Mouse (Mus musculus) MEL (cell line): ENCODE data around the gene Acss2. TPM values are rescaled to one million over a fixed set of nuclear protein-coding genes. Genes with fewer than 3 reads are reported as not detected.

ENCODE experiments used
- DNase-seq: peaks from one replicate; pipeline ENCODE4 v3.0.0; 2011; ENCODE audit warnings: low read depth, low spot score
- H3K27ac ChIP-seq: 2 replicates; pipeline ENCODE4 v1.5.1; 2012; ENCODE audit warnings: low read depth, mild to moderate bottlenecking, control low read depth, low read length, moderate library complexity; ENCODE audit not compliant: control insufficient read depth
- H3K27me3 ChIP-seq, 2 experiments: fragments of 150-350 bp in 1 of 2; sonication (generic) in 1 of 2; 2 replicates each; pipeline ENCODE4 v1.6.1; 2012; ENCODE audit warnings: low read length in 2 of 2, mild to moderate bottlenecking in 2 of 2, improper control_type of control experiment in 1 of 2, moderate library complexity in 1 of 2; ENCODE audit not compliant: insufficient read depth in 2 of 2, control insufficient read depth in 1 of 2
- H3K36me3 ChIP-seq, 2 experiments: 2 replicates each; pipeline ENCODE4 v1.6.1; 2012 to 2014; ENCODE audit warnings: low read length in 2 of 2, improper control_type of control experiment in 1 of 2, inconsistent platforms in 1 of 2, mild to moderate bottlenecking in 1 of 2; ENCODE audit not compliant: insufficient read depth in 2 of 2, control insufficient read depth in 1 of 2
- H3K4me1 ChIP-seq, 2 experiments: fragments of 150-350 bp in 1 of 2; sonication (generic) in 1 of 2; 2 replicates each; pipeline ENCODE4 v1.6.1; 2012; ENCODE audit warnings: low read length in 2 of 2, improper control_type of control experiment in 1 of 2, mild to moderate bottlenecking in 1 of 2; ENCODE audit not compliant: insufficient read depth in 2 of 2, control insufficient read depth in 1 of 2
- H3K4me3 ChIP-seq, 2 experiments: fragments of 150-350 bp in 1 of 2; sonication (generic) in 1 of 2; 2 replicates each; pipeline ENCODE4 v1.5.1; 2012; ENCODE audit warnings: low read depth in 2 of 2, low read length in 2 of 2, mild to moderate bottlenecking in 2 of 2, moderate library complexity in 2 of 2, control low read depth in 1 of 2, improper control_type of control experiment in 1 of 2; ENCODE audit not compliant: control insufficient read depth in 1 of 2, insufficient read depth in 1 of 2
- H3K79me2 ChIP-seq: 2 replicates; pipeline ENCODE4 v1.6.1; 2012; ENCODE audit warnings: mild to moderate bottlenecking, low read length, moderate library complexity; ENCODE audit not compliant: control insufficient read depth, poor library complexity, insufficient read depth
- H3K9ac ChIP-seq: 2 replicates; pipeline ENCODE4 v1.6.1; 2012; ENCODE audit warnings: low read depth, mild to moderate bottlenecking, control low read depth, low read length, moderate library complexity; ENCODE audit not compliant: control insufficient read depth, poor library complexity, severe bottlenecking
- H3K9me3 ChIP-seq: fragments of 150-350 bp; sonication (generic); replicated peaks from 2 replicates; pipeline ENCODE4 v1.6.1; 2012; ENCODE audit warnings: mild to moderate bottlenecking, low read length, improper control_type of control experiment, moderate library complexity; ENCODE audit not compliant: insufficient read depth
- CTCF ChIP-seq, 3 experiments: IDR thresholded peaks in 2 of 3; conservative IDR thresholded peaks in 1 of 3; 2 replicates each; pipeline ENCODE4 v1.5.1; 2011 to 2012; ENCODE audit warnings: low read length in 3 of 3, low read depth in 2 of 3, mild to moderate bottlenecking in 2 of 3, improper control_type of control experiment in 1 of 3, inconsistent platforms in 1 of 3, mixed read lengths in 1 of 3, moderate library complexity in 1 of 3; ENCODE audit not compliant: control insufficient read depth in 1 of 3, insufficient read depth in 1 of 3, poor library complexity in 1 of 3, severe bottlenecking in 1 of 3
- E2F4 ChIP-seq: IDR thresholded peaks from 2 replicates; pipeline ENCODE4 v1.6.1; 2011; ENCODE audit warnings: low read depth, low read length, improper control_type of control experiment, borderline replicate concordance
- ELF1 ChIP-seq: IDR thresholded peaks from 2 replicates; pipeline ENCODE4 v1.6.1; 2014; ENCODE audit warnings: low read depth, mild to moderate bottlenecking, inconsistent platforms, low read length, improper control_type of control experiment, moderate library complexity
- EP300 ChIP-seq, 2 experiments: IDR thresholded peaks; 2 replicates each; pipeline ENCODE4 v1.6.1; 2011; ENCODE audit warnings: improper control_type of control experiment in 2 of 2, low read length in 2 of 2, low read depth in 1 of 2, mild to moderate bottlenecking in 1 of 2
- ETS1 ChIP-seq: IDR thresholded peaks from 2 replicates; pipeline ENCODE4 v1.6.1; 2012; ENCODE audit warnings: low read depth, mild to moderate bottlenecking, inconsistent platforms, low read length, improper control_type of control experiment, moderate library complexity
- GABPA ChIP-seq: IDR thresholded peaks from 2 replicates; pipeline ENCODE4 v1.6.1; 2012; ENCODE audit warnings: low read depth, mild to moderate bottlenecking, inconsistent platforms, low read length, improper control_type of control experiment, moderate library complexity
- GATA1 ChIP-seq: IDR thresholded peaks from 2 replicates; pipeline ENCODE4 v1.6.1; 2011; ENCODE audit warnings: low read depth, low read length, improper control_type of control experiment
- HCFC1 ChIP-seq: IDR thresholded peaks from 2 replicates; pipeline ENCODE4 v1.6.1; 2012; ENCODE audit warnings: low read depth, mild to moderate bottlenecking, inconsistent platforms, low read length, improper control_type of control experiment, moderate library complexity
- MAFK ChIP-seq: IDR thresholded peaks from 2 replicates; pipeline ENCODE4 v1.6.1; 2011; ENCODE audit warnings: low read depth, mild to moderate bottlenecking, low read length, improper control_type of control experiment, borderline replicate concordance
- MXI1 ChIP-seq: IDR thresholded peaks from 2 replicates; pipeline ENCODE4 v1.6.1; 2011; ENCODE audit warnings: mild to moderate bottlenecking, low read depth, low read length, improper control_type of control experiment
- MYC ChIP-seq: IDR thresholded peaks from 2 replicates; pipeline ENCODE4 v1.6.1; 2011; ENCODE audit warnings: low read depth, mild to moderate bottlenecking, low read length, improper control_type of control experiment, moderate library complexity
- NELFE ChIP-seq: IDR thresholded peaks from 2 replicates; pipeline ENCODE4 v1.6.1; 2011; ENCODE audit warnings: low read depth, low read length, improper control_type of control experiment
- POLR2A ChIP-seq, 2 experiments: IDR thresholded peaks; 2 replicates each; pipeline ENCODE4 v1.6.1; 2011 to 2012; ENCODE audit warnings: low read length in 2 of 2, mild to moderate bottlenecking in 2 of 2, control low read depth in 1 of 2, improper control_type of control experiment in 1 of 2, low read depth in 1 of 2, moderate library complexity in 1 of 2; ENCODE audit not compliant: control insufficient read depth in 1 of 2, insufficient read depth in 1 of 2, poor library complexity in 1 of 2
- POLR2AphosphoS2 ChIP-seq: IDR thresholded peaks from 2 replicates; pipeline ENCODE4 v1.6.1; 2011; ENCODE audit warnings: low read length, improper control_type of control experiment
- POLR2AphosphoS5 ChIP-seq: IDR thresholded peaks from 2 replicates; pipeline ENCODE4 v1.6.1; 2012; ENCODE audit warnings: low read depth, borderline replicate concordance, mild to moderate bottlenecking, inconsistent platforms, low read length, moderate library complexity, mixed read lengths
- RCOR1 ChIP-seq: IDR thresholded peaks from 2 replicates; pipeline ENCODE4 v1.6.1; 2012; ENCODE audit warnings: low read depth, mild to moderate bottlenecking, inconsistent platforms, low read length, improper control_type of control experiment
- SIN3A ChIP-seq: IDR thresholded peaks from 2 replicates; pipeline ENCODE4 v1.6.1; 2012; ENCODE audit warnings: low read length, improper control_type of control experiment, inconsistent platforms
- TAL1 ChIP-seq: IDR thresholded peaks from 2 replicates; pipeline ENCODE4 v1.6.1; 2012; ENCODE audit warnings: mild to moderate bottlenecking, inconsistent platforms, low read length, moderate library complexity, mixed read lengths
- TBP ChIP-seq: IDR thresholded peaks from 2 replicates; pipeline ENCODE4 v1.8.0; 2011; ENCODE audit warnings: low read depth, low read length, improper control_type of control experiment
- TCF12 ChIP-seq: IDR thresholded peaks from 2 replicates; pipeline ENCODE4 v1.6.1; 2014; ENCODE audit warnings: low read depth, mild to moderate bottlenecking, inconsistent platforms, low read length, improper control_type of control experiment, moderate library complexity
- UBTF ChIP-seq: IDR thresholded peaks from 2 replicates; pipeline ENCODE4 v1.6.1; 2012; ENCODE audit warnings: low read depth, mild to moderate bottlenecking, inconsistent platforms, low read length, improper control_type of control experiment, moderate library complexity, borderline replicate concordance; ENCODE audit not compliant: insufficient read depth
- USF2 ChIP-seq, 2 experiments: IDR thresholded peaks; 2 replicates each; pipeline ENCODE4 v1.6.1; 2011 to 2012; ENCODE audit warnings: improper control_type of control experiment in 2 of 2, low read length in 2 of 2, borderline replicate concordance in 1 of 2, inconsistent platforms in 1 of 2, low read depth in 1 of 2, mild to moderate bottlenecking in 1 of 2; ENCODE audit not compliant: insufficient read depth in 1 of 2
- ZC3H11A ChIP-seq: IDR thresholded peaks from 2 replicates; pipeline ENCODE4 v1.6.1; 2012; ENCODE audit warnings: low read depth, mild to moderate bottlenecking, inconsistent platforms, low read length, improper control_type of control experiment
- ZKSCAN1 ChIP-seq: IDR thresholded peaks from 2 replicates; pipeline ENCODE4 v1.6.1; 2012; ENCODE audit warnings: low read depth, mild to moderate bottlenecking, inconsistent platforms, low read length, improper control_type of control experiment, moderate library complexity
- ZMIZ1 ChIP-seq: IDR thresholded peaks from 2 replicates; pipeline ENCODE4 v1.6.1; 2012; ENCODE audit warnings: low read depth, mild to moderate bottlenecking, inconsistent platforms, low read length, improper control_type of control experiment, moderate library complexity
- ZNF384 ChIP-seq: IDR thresholded peaks from 2 replicates; pipeline ENCODE4 v1.6.1; 2012; ENCODE audit warnings: low read depth, mild to moderate bottlenecking, inconsistent platforms, low read length, improper control_type of control experiment
- polyA plus RNA-seq, 2 experiments: library from polyadenylated mRNA; stranded (reverse) in 1 of 2; unstranded in 1 of 2; fragments of >175 nt in 1 of 2; fragments of >200 nt in 1 of 2; gene quantifications; 2 replicates each; pipeline versions ENCODE4 v1.2.1 to v1.2.4; 2012; ENCODE audit warnings: low replicate concordance in 2 of 2, low read depth in 1 of 2; ENCODE audit not compliant: insufficient read length in 2 of 2, insufficient read depth in 1 of 2, missing spikeins in 1 of 2
- total RNA-seq: library from RNA; depleted of rRNA; stranded (reverse); fragments of 300-350 nt; gene quantifications from 2 replicates; pipeline ENCODE4 v1.2.3, GENCODE M21; 2012

Acss2 gene
- total and polyA plus RNA-seq, 3 experiments = 2.9 to 11.0 TPM; not detected in 1

- DNase-seq = peak; percentile 59
- Histone ChIP-seq H3K79me2 (no peaks in the 10 kb centered on the region), H3K27me3 (no peaks in the 10 kb centered on the region), H3K36me3 (peaks cover 0 to 7% of the 10 kb centered on the region in 2 experiments; a peak in 2 of 4 replicates), H3K9ac (no peak overlapping the region), H3K9me3 (no peaks in the 10 kb centered on the region), H3K27ac (no peak overlapping the region), H3K4me1 (peaks cover 5 to 6% of the 10 kb centered on the region in 2 experiments), H3K4me3 (no peak overlapping the region)
- TF ChIP-seq E2F4 (no peak), UBTF (no peak), NELFE (no peak), ZMIZ1 (no peak), TAL1 (no peak), MAFK (peak; percentile 90), CTCF (IDR thresholded peaks at IDR 0.05 in 2 of 3, conservative IDR thresholded peaks at IDR 0.05 in 1 of 3; ENCODE audit: control insufficient read depth in 1 of 3, insufficient read depth in 1 of 3, low read depth in 2 of 3, low read length in 3 of 3, poor library complexity in 1 of 3, severe bottlenecking in 1 of 3) (no peak), POLR2A (IDR thresholded peaks at IDR 0.05; ENCODE audit: control insufficient read depth in 1 of 2, insufficient read depth in 1 of 2, low read depth in 1 of 2, low read length in 2 of 2, poor library complexity in 1 of 2) (no peak), ZNF384 (no peak), ELF1 (no peak), GATA1 (peak; percentile 55), MXI1 (no peak), ZKSCAN1 (no peak), HCFC1 (no peak), GABPA (peak; percentile 71; the same call in 1 of the 2 replicates), POLR2AphosphoS2 (no peak), RCOR1 (0 out of 2 replicates have a peak, but pooled peaks have one; percentile 11), USF2 (IDR thresholded peaks at IDR 0.05; ENCODE audit: borderline replicate concordance in 1 of 2, insufficient read depth in 1 of 2, low read depth in 1 of 2, low read length in 2 of 2) (no peak), ETS1 (peak; percentile 89), EP300 (IDR thresholded peaks at IDR 0.05; ENCODE audit: low read depth in 1 of 2, low read length in 2 of 2) (peak; percentile 37 to 54; a peak in 3 of 4 replicates), MYC (peak; percentile 31; the same call in 1 of the 2 replicates), TCF12 (no peak), SIN3A (0 out of 2 replicates have a peak, but pooled peaks have one; percentile 37), ZC3H11A (no peak), POLR2AphosphoS5 (no peak), TBP (no peak)
Observed at GRCm38 (mm10) chr2:155490998-155491397, 26.8 kb upstream of the Acss2 start.
